Mouse (Mus musculus) CH12.LX (cell line): ENCODE data around the gene Jdp2. TPM values are rescaled to one million over a fixed set of nuclear protein-coding genes. Genes with fewer than 3 reads are reported as not detected.

Source experiments
- DNase-seq: peaks from one replicate; pipeline ENCODE4 v3.0.0-alpha.2; 2013; ENCODE audit errors: extremely low read depth
- H3K27ac ChIP-seq: 2 replicates; pipeline ENCODE4 v1.5.1; 2012; ENCODE audit warnings: low read depth, mild to moderate bottlenecking, control low read depth, moderate library complexity; ENCODE audit not compliant: insufficient read depth
- H3K27me3 ChIP-seq: replicated peaks from 2 replicates; pipeline ENCODE3; 2012; ENCODE audit warnings: inconsistent platforms
- H3K36me3 ChIP-seq, 2 experiments: replicated peaks in 1 of 2; 2 replicates each; pipeline versions ENCODE3 to v1.6.1; 2012; ENCODE audit warnings: inconsistent platforms in 1 of 2, low read length in 1 of 2, mild to moderate bottlenecking in 1 of 2, mixed read lengths in 1 of 2, moderate library complexity in 1 of 2; ENCODE audit not compliant: control insufficient read depth in 1 of 2, insufficient read depth in 1 of 2
- H3K4me1 ChIP-seq, 2 experiments: 2 replicates each; pipeline ENCODE4 v1.6.1; 2012; ENCODE audit warnings: inconsistent platforms in 1 of 2, moderate library complexity in 1 of 2; ENCODE audit not compliant: insufficient read depth in 2 of 2, control insufficient read depth in 1 of 2
- H3K4me2 ChIP-seq: 2 replicates; pipeline ENCODE4 v1.6.1; 2012; ENCODE audit warnings: low read depth, mild to moderate bottlenecking, control low read depth; ENCODE audit not compliant: poor library complexity, insufficient read depth, severe bottlenecking
- H3K4me3 ChIP-seq, 3 experiments: fragments of 150-350 bp in 1 of 3; sonication (generic) in 1 of 3; replicated peaks in 1 of 3; 2 replicates each; pipeline versions ENCODE3 to v1.5.1; 2011 to 2012; ENCODE audit warnings: low read depth in 2 of 3, low read length in 2 of 3, mild to moderate bottlenecking in 2 of 3, moderate library complexity in 2 of 3, control low read depth in 1 of 3, improper control_type of control experiment in 1 of 3, inconsistent platforms in 1 of 3, mixed read lengths in 1 of 3; ENCODE audit not compliant: poor library complexity in 1 of 3
- H3K79me2 ChIP-seq: replicated peaks from 2 replicates; pipeline ENCODE4 v1.6.1; 2012; ENCODE audit warnings: mild to moderate bottlenecking, moderate library complexity; ENCODE audit not compliant: control insufficient read depth, poor library complexity, insufficient read depth, severe bottlenecking; ENCODE audit errors: extremely low read depth
- H3K9ac ChIP-seq: 2 replicates; pipeline ENCODE4 v1.6.1; 2012; ENCODE audit warnings: low read depth, mild to moderate bottlenecking, control low read depth, moderate library complexity; ENCODE audit not compliant: insufficient read depth
- H3K9me3 ChIP-seq: replicated peaks from 2 replicates; pipeline ENCODE3; 2012; ENCODE audit warnings: low read length, inconsistent platforms, mixed read lengths
- BHLHE40 ChIP-seq: IDR thresholded peaks from 2 replicates; pipeline ENCODE4 v1.6.1; 2011; ENCODE audit warnings: mild to moderate bottlenecking, low read depth, low read length, improper control_type of control experiment
- CHD1 ChIP-seq: IDR thresholded peaks from 2 replicates; pipeline ENCODE4 v1.6.1; 2012; ENCODE audit warnings: low read depth, low read length, improper control_type of control experiment, inconsistent platforms
- IRF4 ChIP-seq: IDR thresholded peaks from 2 replicates; pipeline ENCODE4 v1.6.1; 2014; ENCODE audit warnings: low read depth, mild to moderate bottlenecking, inconsistent platforms, low read length, improper control_type of control experiment
- JUND ChIP-seq: conservative IDR thresholded peaks from 2 replicates; pipeline ENCODE4 v1.6.1; 2011; ENCODE audit warnings: low read depth, low read length, improper control_type of control experiment
- MAX ChIP-seq: IDR thresholded peaks from 2 replicates; pipeline ENCODE4 v1.6.1; 2011; ENCODE audit warnings: low read length, improper control_type of control experiment
- NELFE ChIP-seq: IDR thresholded peaks from 2 replicates; pipeline ENCODE4 v1.6.1; 2011; ENCODE audit warnings: low read depth, low read length, improper control_type of control experiment
- NRF1 ChIP-seq: IDR thresholded peaks from 2 replicates; pipeline ENCODE4 v1.6.1; 2014; ENCODE audit warnings: low read depth, mild to moderate bottlenecking, inconsistent platforms, low read length, improper control_type of control experiment, moderate library complexity
- POLR2AphosphoS2 ChIP-seq: IDR thresholded peaks from 2 replicates; pipeline ENCODE4 v1.6.1; 2011; ENCODE audit warnings: low read depth, low read length, improper control_type of control experiment
- RAD21 ChIP-seq: IDR thresholded peaks from 2 replicates; pipeline ENCODE4 v1.6.1; 2011; ENCODE audit warnings: low read depth, mild to moderate bottlenecking, low read length, improper control_type of control experiment, moderate library complexity
- RCOR1 ChIP-seq: conservative IDR thresholded peaks from 2 replicates; pipeline ENCODE4 v1.6.1; 2012; ENCODE audit warnings: low read depth, mild to moderate bottlenecking, inconsistent platforms, low read length, improper control_type of control experiment
- TBP ChIP-seq: conservative IDR thresholded peaks from 2 replicates; pipeline ENCODE4 v1.6.1; 2011; ENCODE audit warnings: low read depth, low read length, improper control_type of control experiment
- USF2 ChIP-seq: conservative IDR thresholded peaks from 2 replicates; pipeline ENCODE4 v1.6.1; 2011; ENCODE audit warnings: low read depth, low read length, improper control_type of control experiment
- ZNF384 ChIP-seq: IDR thresholded peaks from 2 replicates; pipeline ENCODE4 v1.6.1; 2012; ENCODE audit warnings: low read depth, low read length, improper control_type of control experiment, inconsistent platforms
- dilution Hi-C: fragments of 300-500 bp; cut with MboI; formaldehyde crosslinking; loops from 2 replicates; pipeline ENCODE4 v1.14.3; 2020; ENCODE audit warnings: low sequenced_read_pairs; ENCODE audit not compliant: extremely low pct_unique_long_range_greater_than_20kb, extremely low pct_ligation_motif_present
- in situ Hi-C: fragments of 300-500 bp; cut with MboI; formaldehyde crosslinking; loops from 3 replicates; pipeline ENCODE4 v1.14.3; 2019; ENCODE audit warnings: low sequenced_read_pairs, low pct_ligation_motif_present, low pct_unique_long_range_greater_than_20kb, mixed read lengths
- polyA plus RNA-seq: library from polyadenylated mRNA; unstranded; fragments of >175 nt; gene quantifications from 2 replicates; pipeline ENCODE4 v1.2.1, GENCODE M21; 2012; ENCODE audit warnings: low read depth; ENCODE audit not compliant: insufficient read length
- total RNA-seq, 2 experiments: library from RNA; depleted of rRNA; stranded (reverse); fragments of 300-350 nt in 1 of 2; fragments of >200 nt in 1 of 2; gene quantifications; 2 replicates each; pipeline ENCODE4 v1.2.3; 2012 to 2014

The Jdp2 gene
- total and polyA plus RNA-seq, 3 experiments: 64.7 to 104 (median 86.5) TPM

DNA sequence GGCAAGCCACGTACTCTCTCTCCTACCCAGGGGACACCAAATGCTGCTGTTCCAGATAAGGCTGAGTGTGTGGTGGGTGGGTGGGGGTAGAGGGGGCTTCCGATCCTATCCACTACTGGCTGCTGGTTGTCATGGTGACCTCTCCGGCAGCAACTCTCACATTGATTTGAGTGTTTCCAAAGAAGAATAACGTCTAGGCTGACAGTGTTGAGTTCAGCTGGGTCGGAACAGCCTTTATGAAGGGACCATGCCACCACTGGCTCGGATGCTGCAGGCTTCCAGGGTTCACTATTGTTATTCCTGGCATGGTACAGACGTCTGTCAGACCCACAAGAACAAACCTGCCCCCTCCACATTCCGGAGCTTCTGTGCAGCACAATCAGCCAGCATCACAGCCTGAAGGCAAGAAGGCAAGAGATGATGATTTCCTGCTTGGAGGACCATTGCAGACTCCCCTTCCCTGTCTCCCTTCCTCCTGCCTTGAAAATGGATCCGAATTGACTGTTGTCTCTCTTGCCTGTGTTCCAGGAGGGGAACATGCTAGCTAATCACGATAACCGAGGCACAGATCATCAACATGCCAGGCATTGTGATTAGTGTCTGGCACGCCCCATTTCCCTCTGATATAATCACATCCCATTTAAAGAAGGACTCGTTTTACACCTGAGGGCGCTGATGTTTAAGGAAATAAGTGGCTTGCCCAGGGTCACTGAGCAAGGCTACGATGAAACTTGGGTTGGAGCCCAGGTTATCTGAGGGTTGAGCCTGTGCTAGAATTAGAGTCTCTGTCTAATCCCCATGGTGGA, 17.4 kb upstream of the Jdp2 start:
- no peak overlapping the region for H3K4me2 ChIP-seq
- no peaks in the 10 kb centered on the region for H3K79me2 ChIP-seq
- H3K36me3 ChIP-seq: no peaks in the 10 kb centered on the region
- no peaks in the 10 kb centered on the region for H3K27me3 ChIP-seq
- peaks cover 5% of the 10 kb centered on the region for H3K9me3 ChIP-seq
- no peak overlapping the region for H3K9ac ChIP-seq
- dilution Hi-C loops: no loop called here
- no peak for DNase-seq
- H3K27ac ChIP-seq: no peak overlapping the region
- TF ChIP-seq RCOR1: no peak
- no peak for TF ChIP-seq USF2
- TF ChIP-seq ZNF384: no peak
- TF ChIP-seq IRF4: no peak
- no peak for TF ChIP-seq CHD1
- TF ChIP-seq BHLHE40: no peak
- no peak for TF ChIP-seq NELFE
- no peak for TF ChIP-seq NRF1
- in situ Hi-C loops: no loop called here
- H3K4me1 ChIP-seq: peaks cover 9 to 26% of the 10 kb centered on the region in 2 experiments; a peak in 3 of 4 replicates
- no peak overlapping the region for H3K4me3 ChIP-seq

DNA sequence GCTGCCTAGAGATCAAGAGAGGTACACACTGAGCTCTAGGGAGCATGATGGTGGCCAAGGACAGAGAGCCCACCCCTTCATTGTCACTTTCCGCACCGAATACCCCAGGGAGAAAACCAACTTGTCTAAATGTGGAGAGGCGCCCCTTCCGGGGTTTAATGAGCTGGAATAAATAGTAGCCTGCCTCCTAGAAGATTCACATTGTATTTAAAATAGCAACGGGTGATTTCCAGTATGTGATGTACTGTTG, 16.8 kb upstream of the Jdp2 start:
- no peaks in the 10 kb centered on the region for H3K27me3 ChIP-seq
- peaks cover 9 to 27% of the 10 kb centered on the region in 2 experiments; a peak in 3 of 4 replicates for H3K4me1 ChIP-seq
- no peaks in the 10 kb centered on the region for H3K36me3 ChIP-seq
- no peak overlapping the region for H3K4me3 ChIP-seq
- in situ Hi-C loops: no loop called here
- no peak overlapping the region for H3K9ac ChIP-seq
- H3K9me3 ChIP-seq: peaks cover 5% of the 10 kb centered on the region
- TF ChIP-seq RAD21 (no peak), MAX (no peak), POLR2AphosphoS2 (no peak)
- H3K27ac ChIP-seq: no peak overlapping the region
- no peak for DNase-seq
- H3K4me2 ChIP-seq: no peak overlapping the region
- no peaks in the 10 kb centered on the region for H3K79me2 ChIP-seq
- dilution Hi-C loops: no loop called here

DNA sequence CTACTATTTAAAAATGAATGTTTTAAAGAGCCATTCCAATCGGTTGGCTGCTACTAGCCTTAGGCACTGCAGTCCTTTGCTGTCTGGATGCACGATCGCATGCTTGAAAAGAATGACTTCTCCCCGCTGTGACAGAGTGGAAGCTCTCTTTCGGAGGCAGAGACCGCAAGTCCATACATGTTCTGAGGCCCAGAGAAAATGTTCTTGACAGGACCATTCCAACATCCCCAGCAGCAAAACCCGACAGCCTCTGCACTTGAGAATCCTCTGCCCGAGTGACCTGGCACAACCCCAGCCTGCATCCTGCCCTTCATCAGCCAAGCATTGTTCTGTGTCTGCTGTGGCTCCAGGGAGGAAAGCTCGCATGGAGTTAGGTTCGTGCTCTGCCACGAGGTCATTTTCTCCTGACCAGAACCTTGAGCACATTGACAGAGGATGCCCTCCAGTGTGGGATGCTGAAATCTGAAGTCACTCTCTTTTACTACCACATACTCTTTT, 13.0 kb upstream of the Jdp2 start:
- Histone ChIP-seq H3K4me1 (peaks cover 15 to 49% of the 10 kb centered on the region in 2 experiments), H3K4me3 (no peak overlapping the region), H3K9ac (no peak overlapping the region), H3K36me3 (no peaks in the 10 kb centered on the region), H3K27ac (no peak overlapping the region), H3K79me2 (no peaks in the 10 kb centered on the region), H3K27me3 (no peaks in the 10 kb centered on the region), H3K9me3 (peaks cover 5% of the 10 kb centered on the region), H3K4me2 (no peak overlapping the region)
- in situ Hi-C loops: no loop called here
- DNase-seq: no peak
- dilution Hi-C loops: no loop called here
- TF ChIP-seq NRF1 (no peak), JUND (no peak), TBP (no peak)
